Mouse (Mus musculus) adrenal gland, adult 2 months (tissue): Measurements from ENCODE around the gene Rapgef3. TPM values are rescaled to one million over a fixed set of nuclear protein-coding genes. Genes with fewer than 3 reads are reported as not detected.

Source experiments
- DNase-seq: peaks from one replicate; pipeline ENCODE4 v3.0.0; 2021
- polyA plus RNA-seq: library from polyadenylated mRNA; depleted of rRNA; stranded (reverse); fragments of >200 nt; gene quantifications from 2 replicates; pipeline ENCODE4 v1.2.3, GENCODE M21; 2012
- total RNA-seq, 2 experiments: library from RNA; stranded (reverse); gene quantifications; 2 replicates each; pipeline ENCODE4 v1.2.3; 2021

Rapgef3 gene
- total and polyA plus RNA-seq, 3 experiments: 13.4 to 44.5 (median 18.6) TPM

DNA sequence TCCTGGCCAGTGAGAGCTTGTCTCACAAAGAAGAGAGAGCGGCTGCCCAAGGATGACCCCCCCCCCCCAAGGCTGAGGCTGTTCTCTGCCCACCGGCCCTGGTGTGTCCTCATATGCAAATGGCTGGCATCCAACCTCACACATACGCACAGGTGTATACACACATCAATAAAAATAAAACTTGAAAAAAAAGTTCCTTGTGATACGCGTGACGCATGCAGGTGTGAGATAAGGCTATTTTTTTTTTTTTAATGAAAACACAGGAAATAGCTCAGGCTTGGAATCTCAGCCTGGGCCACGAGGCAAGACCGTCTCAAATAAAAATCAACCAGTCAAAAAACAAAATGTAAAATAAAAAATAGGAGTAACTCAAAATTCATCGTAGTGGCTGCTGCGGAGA lies 21.5 kb downstream of the Rapgef3 start:
- DNase-seq: no peak

DNA sequence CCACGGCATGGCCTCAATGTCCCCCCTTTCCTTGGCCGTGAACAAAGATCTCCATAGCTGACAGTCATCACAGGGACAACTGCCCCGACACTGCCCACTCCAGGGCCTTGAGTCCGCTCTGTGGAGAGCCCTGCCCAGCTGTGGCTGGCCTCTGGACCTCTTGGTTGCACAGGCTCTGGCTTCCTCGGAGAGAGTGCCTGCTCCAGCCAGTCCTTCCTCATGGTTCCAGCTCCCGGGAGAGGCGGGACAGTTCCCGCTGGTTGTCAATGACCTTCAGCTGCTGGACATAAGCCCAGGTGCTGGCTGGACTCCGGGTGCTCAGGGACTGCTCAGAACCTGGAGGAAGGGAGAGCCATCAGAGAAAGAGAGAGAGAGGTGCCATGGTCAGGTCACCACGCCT lies 22.4 kb downstream of the Rapgef3 start:
- DNase-seq: peak; percentile 91

- DNase-seq: no peak
Observed at GRCm38 (mm10) chr15:97744930-97745329, 22.8 kb downstream of the Rapgef3 start.

GRCm38 (mm10) chr15:97743961-97744525 lies 23.7 kb downstream of the Rapgef3 start:
- DNase-seq: no peak

DNA sequence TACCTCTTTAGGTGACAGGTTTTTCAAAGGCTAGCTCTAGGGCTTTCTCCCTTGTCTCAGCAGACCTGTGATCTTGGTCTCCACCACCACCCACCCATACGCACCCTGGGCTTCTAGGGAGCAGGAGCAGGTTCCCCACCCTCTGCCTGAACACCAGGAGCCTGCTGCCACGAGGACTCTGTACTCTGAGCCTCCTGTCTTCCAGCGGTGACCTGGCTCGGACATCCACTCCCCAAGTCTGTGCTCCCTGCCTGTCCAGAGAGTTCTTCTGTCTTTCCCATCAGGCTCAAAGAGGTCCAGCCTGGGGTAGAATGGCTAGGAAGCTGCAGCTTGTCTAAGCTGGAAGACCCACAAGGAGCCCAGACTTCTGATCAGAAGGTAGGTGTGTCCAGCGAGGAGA lies 24.6 kb downstream of the Rapgef3 start:
- no peak for DNase-seq

GRCm38 (mm10) chr15:97742600-97742999 lies 25.2 kb downstream of the Rapgef3 start:
- no peak for DNase-seq

DNA sequence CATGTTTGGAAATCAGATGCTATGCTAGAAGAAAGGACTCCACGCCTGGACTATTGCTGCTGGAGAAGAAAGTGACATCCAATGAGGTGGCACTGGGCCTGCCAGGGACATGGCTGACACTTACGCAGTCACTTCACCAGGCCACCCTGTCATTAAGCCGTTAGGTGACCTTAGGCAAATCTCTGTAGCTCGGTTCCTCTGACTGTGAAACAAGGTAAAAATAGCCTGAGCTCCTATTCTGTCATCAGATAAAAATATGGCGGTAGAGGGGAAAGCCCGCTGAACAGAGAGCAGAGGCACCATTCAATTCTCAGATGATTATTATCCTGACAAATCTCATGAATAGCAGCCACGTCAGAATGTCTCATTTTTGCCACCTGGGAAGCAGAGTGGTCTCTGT lies 25.7 kb downstream of the Rapgef3 start:
- DNase-seq: no peak

- DNase-seq: no peak
Observed at GRCm38 (mm10) chr15:97741662-97742061, 26.1 kb downstream of the Rapgef3 start.

DNA sequence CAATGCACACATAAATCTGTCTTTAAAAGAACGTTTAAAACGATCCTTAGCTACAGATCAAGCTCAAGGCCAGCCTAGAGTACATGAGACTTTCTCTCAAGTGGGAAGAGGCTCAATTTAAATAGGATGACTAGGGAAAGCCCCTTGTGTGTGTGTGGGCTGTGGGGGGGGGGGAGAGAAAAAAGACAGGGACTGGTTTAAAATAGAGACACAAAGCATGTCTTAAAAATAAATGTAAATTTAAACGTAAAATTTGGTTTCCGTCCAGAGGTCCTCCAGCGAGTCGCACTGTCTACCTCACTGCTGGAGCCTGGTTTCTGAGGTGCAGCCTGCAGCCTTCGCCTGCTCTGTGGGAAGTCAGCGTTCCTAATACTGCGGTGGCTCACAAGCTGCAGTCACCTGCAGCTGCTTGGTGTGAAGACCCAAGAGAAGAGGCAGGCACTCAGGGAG lies 27.5 kb downstream of the Rapgef3 start:
- no peak for DNase-seq

- no peak for DNase-seq
Observed at GRCm38 (mm10) chr15:97738923-97739322, 28.8 kb downstream of the Rapgef3 start.

GRCm38 (mm10) chr15:97731988-97732387 lies 35.8 kb downstream of the Rapgef3 start:
- DNase-seq: no peak

GRCm38 (mm10) chr15:97731111-97731510 lies 36.7 kb downstream of the Rapgef3 start, which contains the start of gene Endou:
Endou (minus strand) TSS chr15:97731339.
- no peak for DNase-seq

DNA sequence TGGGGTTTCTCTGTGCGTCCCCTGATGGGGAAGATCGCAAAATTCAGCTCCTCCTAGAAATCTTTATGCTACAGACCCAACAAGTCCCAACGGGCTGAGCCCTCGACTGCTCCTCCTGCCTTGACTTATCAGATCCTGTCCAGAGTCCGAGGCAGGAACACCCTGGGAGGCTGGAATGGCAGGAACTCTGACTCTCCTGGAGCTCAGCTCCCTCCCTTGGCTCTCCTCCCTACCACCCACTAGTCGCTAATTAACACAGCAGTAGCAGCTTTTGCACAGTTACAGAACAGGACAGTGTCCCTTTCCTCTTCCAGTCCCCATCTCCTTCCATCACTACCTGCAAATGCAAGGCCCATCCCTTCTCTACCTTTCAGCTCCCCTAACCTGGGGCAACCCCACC lies 37.4 kb downstream of the Rapgef3 start:
- no peak for DNase-seq

DNA sequence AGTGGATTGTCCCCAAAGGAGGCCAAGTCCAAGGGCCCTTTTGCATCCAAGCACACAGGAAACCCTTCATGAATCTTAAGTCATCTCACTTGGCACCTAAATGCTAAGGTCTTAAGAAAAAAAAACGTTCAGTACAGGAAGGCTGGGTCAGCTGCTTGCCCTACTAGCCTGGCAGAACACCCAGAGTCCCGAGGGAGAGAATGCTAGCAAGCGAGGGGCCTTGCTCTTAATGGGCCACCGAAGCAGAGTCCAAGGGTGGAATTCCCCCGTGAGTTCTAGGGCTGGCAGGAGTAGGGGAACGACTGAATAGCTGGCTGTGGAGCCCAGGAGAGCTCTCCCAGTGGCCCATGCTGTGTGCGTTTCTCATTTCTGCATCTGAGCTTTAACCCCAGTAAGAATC lies 39.0 kb downstream of the Rapgef3 start:
- DNase-seq: peak; percentile 46

GRCm38 (mm10) chr15:97728394-97728793 lies 39.4 kb downstream of the Rapgef3 start:
- no peak for DNase-seq

GRCm38 (mm10) chr15:97727520-97727919 lies 40.3 kb downstream of the Rapgef3 start:
- no peak for DNase-seq

GRCm38 (mm10) chr15:97727048-97727447 lies 40.7 kb downstream of the Rapgef3 start:
- DNase-seq: peak; percentile 32

DNA sequence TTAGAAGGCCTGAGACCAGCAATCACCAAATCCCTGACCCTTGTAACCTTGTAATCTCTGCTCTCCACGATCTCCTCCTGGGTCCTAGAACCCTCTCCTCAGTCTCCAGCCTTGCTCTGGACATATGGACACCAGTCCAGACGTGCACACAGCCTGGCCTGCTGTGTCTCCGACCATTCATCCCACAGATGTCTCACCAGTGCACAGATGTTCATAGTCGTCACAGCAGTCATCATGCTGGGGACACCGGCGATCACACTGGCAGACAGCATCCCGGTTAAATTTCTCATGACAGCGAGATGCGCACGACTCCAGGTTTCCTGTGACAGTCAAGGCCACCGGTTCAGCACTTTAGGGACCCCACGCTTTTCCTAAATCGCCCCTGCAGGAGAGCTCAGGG lies 41.5 kb downstream of the Rapgef3 start:
- DNase-seq: no peak

DNA sequence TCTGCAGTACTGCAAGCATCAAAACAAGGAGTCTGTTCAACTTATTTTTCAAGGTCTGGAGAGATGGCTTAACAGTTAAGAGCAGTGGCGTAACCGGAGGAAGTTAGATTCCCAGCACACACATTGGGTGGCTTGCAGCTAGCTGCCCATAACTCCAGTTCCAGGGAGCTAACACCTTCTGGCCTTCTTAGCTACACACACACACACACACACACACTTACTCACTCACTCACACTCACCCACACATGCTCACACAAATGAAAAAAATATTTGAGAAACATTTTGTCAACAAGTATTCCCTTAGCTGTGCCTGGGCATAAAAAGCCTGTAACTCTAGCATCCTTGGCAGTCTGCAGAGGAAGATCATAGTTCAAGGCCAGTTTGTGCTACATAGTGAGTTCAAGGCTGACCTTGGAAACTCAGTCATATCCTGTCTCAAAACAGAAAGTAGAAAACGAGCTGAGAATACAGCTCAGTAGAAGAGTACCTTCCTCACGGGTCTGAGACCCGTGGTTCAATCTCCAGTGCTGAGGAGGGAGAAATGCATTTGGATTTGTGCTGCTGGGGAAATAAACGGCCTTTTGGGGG lies 42.5 kb downstream of the Rapgef3 start:
- DNase-seq: peak; percentile 72

DNA sequence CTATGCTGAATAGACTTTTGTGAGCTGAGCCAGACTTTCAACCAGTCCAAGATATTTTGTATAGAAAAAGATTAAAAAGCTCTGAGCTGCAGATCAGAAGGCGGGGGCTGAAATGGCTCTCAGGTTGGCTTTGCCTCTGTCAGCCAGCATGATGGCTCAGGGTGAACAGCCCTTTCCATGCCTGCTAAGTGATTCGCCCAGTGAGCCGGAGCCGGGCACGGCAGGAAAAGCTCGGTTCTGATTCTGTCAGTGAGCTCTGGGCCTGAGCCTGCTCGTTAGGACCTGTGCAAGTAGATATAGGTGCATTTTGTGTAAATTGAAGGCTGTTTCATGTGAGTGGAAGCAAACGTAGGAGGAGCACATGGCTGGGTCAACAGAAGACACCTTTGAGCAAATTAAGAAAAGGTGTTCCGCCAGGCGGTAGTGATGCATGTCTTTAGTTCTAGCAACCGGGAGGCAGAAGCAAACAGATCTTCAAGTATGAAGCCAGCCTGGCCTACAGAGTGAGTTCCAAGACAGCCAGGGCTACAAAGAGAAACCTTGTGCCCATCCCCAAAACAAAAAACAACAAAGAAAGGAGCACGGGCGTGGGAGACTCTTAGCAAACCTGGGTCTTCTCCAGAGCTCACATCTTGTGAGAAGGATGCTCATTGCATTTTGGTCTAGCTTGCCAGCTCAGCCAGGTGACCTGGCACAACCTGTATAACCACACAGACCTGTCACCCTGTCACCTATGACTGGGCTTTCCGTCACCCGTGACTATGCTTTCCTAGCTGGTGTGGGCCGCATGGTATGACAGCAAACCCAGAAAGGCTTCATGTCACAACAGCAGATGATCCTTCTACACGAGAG lies 43.2 kb downstream of the Rapgef3 start:
- DNase-seq: no peak

DNA sequence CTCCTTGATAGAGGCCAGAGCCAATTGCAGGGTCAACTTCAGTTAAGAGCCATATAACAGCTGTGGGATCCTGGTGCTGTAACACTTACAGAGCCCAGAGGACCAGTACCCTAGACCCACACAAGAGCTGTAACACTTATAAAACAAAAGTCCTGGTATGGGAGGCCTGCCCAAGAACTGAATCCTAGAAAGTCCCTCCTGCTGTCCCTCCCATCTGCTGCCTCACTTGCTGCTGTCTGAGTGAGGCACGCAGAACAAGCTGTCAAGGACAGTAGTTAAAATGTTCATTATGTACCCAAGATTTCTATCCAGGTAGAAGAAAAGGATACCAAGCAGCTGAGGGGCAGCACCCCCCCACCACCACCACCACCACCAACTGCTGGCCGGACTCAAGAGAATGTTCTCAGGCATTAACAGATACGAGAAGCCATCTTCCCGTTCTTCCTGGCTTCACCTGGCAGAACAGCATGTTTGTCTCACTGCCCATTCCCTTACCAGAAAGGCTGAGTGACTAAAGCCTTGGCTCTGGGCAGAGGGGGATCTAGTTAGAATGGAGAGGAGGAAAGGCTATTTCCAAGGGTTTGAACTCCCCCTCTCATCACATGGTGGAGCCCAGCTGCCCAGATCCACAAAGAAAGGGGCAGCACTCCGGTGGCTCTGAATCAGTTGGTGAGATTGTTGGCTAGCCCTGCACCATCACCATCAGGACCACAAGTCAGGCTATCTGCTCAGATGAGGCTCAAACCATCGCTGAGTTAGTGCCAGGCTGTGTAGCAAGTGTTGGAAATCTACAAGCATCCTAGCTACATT lies 44.0 kb downstream of the Rapgef3 start:
- DNase-seq: no peak

GRCm38 (mm10) chr15:97721008-97721701 lies 46.6 kb downstream of the Rapgef3 start:
- DNase-seq: no peak
